Mouse (Mus musculus): ENCODE results near the gene Samd8.

Samd8 gene

DNA sequence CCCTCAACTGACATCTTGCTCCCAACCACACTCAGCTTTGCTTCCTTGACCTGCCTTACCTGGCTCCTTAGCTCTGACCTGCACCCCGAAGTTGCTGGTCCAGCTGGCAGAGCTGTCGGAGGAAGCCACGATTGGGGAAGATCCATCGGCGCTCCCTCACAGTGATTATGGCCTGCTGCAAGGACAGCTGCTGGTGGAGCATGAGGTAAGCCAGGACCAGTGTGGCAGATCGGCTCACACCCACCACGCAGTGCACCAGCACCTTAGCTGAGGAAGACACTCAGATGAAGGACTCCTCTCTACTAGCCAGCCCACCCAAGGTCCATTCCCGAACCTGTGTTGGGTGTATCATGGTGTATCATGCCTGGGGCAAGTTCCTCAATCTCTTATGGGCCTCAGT is 4.1 kb upstream of the Samd8 start:
- no peak for DNase-seq (ENCODE audit: low spot score)

DNA sequence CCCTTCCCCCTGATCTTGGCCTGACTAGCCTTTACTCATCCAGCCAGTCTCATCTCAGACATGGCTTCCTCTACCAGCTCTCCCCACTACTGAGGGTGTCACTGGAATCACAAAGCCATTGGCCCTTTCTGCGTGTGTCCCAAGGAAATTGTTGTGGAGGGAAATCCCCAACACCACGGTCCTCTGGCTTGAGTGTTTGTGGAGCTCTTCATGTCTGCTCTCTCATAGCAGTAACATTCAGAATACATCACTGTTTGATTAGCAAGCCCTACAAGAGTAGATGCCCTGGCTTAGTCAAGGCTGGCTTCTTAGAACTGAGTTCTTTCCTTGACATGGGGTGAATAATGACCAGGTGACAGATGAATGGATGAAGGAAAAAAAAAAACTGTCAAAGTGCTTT is 3.5 kb upstream of the Samd8 start:
- DNase-seq (ENCODE audit: low spot score): no peak

DNA sequence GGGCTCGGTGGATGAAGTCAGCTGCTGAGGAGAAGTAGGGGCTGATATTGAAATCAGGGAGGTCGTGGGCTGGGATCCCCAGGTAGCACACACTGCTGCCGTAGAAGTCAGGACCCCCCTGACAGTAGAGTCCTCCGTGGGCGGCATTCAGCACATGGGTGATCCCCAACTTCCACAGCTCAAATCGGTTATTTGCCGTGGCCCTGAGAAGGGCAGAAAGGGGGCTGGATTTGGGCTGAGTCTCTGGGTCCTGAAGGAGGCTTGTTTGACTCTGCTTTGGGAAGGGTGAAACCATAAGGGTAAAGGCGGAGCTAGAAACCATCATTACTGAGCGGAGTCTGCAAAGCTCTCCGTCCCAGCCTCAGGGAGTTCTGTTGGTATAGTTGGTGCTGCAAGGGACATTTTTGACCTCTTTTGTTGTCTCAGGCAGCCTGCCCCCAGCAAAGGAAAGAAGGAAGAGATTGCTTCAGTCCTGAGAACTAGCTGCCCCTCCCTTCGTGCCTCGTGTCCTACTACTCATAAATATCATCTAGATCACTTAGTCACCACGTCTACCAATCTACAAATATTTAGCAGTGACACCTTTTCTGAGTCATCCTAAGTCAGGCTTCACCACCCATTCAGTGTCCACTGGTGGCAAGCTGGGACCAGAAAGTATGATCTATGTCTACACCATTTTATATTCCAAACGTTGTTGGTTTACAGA is 2.7 kb upstream of the Samd8 start:
- no peak for DNase-seq (ENCODE audit: low spot score)

DNA sequence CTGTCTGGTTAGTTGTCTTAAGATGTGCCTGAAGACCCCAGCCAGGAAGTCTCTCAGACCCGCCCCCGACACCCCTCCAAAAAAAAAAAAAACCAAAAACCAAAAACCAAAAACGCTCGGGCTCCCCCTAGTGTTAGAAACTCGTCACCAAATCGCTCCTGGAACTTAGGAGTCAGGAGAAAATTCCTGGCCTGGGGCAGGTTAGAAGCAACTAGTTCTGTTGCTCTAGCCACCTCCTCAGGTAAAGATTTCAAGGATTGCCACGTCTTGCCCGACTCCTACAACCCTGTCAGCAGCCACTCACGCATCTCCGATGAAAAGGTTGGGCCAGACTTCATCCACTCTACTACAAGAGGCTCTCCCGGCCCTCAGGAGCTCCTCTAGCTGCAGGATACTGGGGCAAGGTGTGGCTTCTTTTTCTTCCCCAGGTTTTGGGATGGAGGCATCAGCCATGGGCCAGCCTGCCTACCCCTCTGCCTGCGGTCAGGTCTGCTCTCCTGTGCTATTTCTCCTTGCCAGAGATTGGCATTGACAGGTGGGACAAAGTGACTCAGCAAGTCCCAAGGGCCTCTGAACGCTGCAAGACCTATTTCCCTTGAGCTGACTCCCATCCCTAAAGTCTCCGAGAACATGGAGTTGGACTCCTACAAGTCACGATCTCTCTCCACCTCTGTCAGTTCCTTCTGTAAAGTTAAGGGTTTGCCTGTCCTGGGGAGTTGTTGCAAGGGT is 2.0 kb upstream of the Samd8 start:
- DNase-seq (ENCODE audit: low spot score): peak; percentile 62

DNA sequence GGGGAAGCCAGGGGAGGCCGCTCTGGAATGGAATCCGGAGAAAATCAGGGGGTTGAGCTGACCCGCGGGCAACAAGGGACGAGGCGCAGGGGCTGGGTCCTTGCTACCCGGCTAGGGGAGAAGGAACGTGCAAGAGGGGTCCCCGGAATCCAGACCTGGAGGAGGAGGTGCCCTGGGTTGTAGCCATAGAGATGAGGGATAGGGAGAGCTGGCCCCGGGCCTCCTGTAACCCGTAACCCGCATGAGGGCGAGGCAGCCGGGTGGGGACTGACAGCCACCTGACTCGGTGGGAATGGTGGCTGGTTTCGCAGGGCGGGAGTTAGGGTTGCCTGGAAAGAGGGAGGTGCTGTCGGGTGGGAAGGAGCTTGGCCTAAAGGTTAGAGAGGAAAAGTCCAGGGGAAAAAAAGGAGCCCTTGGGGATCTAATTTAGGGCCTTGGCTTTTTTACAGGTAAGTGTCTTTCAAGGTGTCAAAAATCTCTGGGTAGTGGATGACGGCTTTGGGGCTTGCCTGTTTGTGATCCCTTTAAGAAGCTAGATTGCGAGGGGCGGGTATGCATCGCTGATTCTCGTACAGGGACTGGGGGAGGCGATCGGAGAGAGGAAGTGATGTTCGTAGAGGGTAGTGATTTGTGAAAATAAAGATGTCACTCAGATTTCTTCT is 681 bp downstream of the Samd8 start, which contains the start of gene Dusp13:
Gene Dusp13 (minus strand): TSS at position 301 of the 662 bp plus-strand sequence.
- DNase-seq (ENCODE audit: low spot score): peak; percentile 69

DNA sequence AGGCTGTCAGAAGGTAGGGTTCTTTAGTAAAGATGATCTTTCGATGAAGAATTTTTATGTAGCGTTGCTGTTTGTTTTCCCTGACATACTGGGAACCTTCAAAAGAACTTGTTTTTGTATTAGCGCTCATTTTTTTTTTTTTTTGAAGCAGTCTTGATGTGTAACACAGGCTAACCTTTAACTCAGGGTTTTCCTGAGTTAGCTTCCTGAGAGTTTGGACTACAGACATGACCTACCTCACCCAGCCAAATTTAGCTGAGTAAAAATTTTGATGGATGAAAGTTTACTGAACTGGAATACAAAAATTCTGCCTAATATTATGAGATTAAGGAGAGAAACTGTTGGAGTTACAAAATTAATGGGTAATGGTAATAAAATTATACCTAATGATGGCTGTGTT is 2.1 kb downstream of the Samd8 start:
- no peak for DNase-seq (ENCODE audit: low spot score)

DNA sequence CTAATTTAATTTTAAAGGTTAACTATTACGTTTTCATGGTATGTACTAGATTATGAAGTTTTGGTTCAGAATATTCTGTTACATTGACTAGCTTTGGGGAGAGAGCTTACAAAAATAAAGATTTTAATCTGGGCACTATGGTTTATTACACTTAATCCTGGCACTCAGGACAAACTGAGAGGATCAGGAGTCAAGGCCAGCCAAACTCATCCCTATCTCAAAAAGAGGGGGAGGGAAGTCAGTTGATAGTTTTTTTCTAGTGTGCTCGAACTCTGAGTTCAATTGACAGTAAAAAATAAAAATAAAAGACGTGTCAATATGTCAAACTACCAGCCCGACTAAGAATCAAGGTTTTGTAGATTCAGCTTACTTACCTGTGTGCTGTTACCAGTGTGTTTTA is 3.0 kb downstream of the Samd8 start:
- no peak for DNase-seq (ENCODE audit: low spot score)

DNA sequence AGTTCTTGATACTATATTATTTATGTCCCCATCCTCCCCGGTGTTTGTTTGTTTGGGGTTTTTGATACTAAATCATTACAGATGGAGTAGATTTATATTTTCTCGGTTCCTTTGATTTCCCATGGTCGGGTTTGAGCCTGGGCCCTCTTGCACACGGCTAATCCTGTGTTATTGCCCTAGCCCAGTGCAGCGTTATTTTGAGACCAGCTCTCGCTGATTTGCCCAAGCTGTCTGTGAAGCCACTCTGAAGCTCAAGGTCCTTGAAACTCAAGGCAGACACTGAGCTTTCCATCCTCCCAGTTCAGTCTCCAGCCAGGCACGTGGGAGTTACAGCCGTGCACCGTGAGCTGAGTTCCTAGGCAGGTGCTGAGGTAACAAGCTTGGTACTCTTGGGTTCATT is 11.2 kb downstream of the Samd8 start:
- DNase-seq (ENCODE audit: low spot score): no peak

DNA sequence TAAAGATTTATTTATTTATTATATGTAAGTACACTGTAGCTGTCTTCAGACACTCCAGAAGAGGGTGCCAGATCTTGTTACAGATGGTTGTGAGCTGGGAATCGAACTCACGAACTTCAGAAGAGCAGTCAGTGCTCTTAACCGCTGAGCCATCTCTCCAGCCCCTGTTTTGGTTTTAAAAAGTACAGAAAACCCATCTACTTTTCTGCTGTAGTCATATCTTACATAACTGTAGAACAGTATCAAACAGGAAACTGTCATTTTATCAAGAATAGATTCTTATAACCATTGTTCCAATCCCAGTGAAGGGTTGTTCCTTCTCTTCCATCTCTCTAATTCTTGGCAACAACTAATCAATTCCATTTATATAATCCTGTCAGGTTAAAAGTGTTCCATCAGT is 13.4 kb downstream of the Samd8 start:
- DNase-seq (ENCODE audit: low spot score): no peak

DNA sequence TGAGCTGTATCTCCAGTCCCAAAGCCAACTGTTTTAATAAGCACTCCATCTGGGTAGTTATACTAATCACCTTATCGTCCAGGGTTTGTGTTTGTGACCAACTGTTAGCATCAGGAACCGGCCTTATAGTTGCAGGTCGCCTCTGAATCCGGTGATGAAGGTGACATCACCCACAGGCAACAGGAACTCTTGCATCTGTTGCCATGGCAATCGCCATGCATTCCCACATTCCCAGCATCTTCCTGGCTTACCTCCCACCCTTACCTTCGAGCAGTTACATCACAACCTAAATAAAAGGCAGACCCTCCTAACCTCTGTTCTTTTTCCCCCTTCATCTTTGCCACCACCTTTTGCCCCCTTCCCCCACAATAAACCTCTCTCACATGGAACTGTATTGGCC is 14.3 kb downstream of the Samd8 start:
- no peak for DNase-seq (ENCODE audit: low spot score)

DNA sequence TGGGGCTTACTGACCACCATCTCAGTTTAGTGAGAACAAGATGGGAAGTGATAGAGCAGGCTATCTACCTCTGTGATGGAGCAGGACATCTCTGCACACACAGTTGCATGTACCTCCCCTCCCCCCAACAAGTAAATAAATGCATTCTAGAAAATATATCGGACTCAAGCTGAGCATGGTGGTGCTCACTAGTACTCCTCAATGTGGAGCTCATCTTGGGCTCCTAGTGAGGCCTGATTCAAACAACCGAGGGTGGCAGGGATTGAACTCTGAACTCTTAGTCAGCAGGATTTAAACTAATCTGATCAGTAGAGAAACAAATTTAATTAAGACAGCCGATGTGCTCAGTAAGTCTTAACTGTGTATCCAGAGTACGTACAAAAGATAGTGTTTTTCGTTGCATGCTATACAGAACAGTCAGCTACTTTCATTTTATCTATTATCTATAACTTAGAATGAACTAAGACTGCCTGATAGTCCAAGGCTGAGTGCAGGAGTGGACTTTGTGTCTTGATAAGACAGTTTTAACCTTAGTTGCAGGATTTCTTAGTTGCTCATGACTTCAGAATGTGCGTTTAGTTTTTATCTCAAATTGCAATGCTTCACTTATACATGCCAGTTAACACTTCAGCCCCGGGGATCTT is 15.5 kb downstream of the Samd8 start:
- no peak for DNase-seq (ENCODE audit: low spot score)

DNA sequence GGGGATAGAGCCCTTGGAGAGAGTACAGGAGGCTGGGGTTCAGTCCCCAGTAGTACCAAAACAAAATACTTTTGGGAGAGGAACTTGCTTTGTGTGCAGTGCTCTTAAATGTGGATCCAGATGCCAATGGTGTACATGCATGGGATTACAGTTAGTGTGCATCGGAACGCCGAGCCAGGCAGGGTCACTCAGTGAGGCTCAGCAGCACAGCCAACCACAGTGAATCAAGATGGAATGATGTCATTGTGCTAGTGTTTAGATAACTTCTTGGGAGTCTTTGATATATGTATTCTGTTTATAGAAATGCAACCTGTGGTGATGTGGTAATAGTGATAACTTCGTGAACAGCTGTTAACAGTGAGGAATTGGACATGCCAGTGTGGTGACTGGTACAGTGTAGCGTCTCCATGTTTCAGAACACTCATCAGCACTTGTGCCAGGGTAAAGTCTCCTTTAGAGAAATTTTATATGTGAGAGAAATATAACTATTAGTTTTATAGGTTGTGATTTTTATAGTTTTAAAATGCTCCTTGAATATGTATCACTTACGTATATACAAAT is 16.1 kb downstream of the Samd8 start:
- no peak for DNase-seq (ENCODE audit: low spot score)

DNA sequence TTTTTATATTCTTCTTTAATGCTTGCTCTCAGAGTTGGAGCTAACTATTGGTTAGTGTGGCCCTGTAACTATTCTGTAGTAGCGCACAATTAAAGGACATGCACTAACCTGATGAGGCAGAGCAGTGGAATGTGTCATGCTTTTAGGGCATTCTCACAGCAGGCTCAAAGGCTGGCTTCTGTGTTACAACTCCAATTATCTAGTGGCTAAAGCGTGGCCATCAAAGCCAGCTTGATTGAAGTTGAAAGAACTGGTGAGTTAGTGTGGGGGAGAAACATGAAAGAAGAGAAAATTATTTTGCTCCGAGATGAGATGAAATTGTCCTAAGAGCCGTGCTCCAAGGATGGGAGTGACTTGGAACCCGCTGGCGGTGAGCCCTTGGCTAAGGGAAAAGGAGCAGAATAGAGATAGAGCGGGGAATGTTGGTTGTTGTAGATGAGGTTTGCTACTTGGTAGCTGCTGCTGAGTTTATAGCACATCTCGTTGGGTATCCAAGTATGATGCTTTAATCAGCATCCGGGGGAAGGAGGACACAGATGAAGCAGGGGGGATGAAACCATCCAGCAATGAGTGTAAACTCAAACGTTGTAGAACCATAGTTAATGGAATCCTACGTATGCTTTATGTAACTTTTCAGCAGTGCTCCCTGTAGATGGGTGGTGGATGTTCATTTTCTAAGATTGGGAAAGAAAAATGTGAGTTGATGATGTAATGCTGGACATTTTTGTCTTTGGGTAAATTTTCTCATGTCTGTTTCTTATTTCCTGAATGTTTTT is 22.4 kb downstream of the Samd8 start:
- DNase-seq (ENCODE audit: low spot score): no peak

DNA sequence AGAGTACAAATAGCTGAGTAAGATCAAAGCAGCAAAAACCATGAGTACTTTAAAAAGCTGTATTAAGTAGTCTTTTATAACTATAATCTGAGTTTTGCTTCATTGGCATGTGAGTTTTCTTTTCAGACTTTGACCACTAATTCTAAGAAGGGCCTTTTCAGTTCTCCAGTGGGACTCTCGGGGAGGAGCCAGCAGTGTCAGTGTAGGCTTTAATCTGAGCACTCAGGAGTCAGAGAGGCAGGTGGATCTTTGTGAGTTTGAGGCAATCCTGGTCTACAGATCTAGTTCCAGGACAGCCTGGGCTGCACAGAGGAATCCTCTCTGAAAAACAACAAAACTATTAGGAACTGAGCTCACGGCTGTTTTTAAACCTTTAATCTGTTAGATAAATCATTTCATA is 23.6 kb downstream of the Samd8 start:
- no peak for DNase-seq (ENCODE audit: low spot score)

DNA sequence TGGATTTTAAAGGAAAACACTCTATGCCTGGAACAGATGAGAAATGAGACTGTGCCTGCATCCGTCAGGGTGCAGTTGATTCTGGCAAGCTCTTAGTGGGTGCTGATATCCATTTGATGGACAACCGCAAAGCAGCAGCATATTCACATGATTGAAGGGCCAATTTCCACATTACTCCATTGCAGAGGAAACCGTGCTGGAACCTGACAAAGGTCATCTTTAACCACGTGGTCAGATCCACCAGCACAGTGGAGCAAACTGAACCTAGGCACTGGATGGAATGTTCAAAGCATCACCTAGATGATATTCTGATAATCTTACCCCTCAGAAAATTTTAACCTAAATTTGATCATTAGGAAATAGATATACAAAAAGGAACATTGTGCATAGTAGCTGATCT is 25.9 kb downstream of the Samd8 start:
- no peak for DNase-seq (ENCODE audit: low spot score)

DNA sequence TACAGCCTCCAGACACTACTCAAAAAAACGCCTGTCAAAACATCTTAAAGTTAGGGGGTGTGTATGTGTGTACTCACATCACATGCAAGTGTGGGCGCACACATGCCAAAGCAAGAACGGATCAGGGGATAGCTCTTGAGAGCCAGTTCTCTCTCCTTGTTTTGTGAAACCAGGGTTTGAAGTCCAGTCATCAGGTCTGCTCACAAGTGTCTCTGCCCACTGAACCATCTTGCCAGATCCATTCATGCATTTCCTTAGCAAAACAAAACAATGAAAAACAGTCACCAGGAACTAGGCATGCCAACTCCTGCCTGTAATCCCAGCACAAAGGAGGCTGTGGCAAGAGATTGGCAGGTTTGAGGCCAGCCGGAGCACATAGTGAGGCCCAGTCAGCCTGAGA is 36.2 kb downstream of the Samd8 start:
- DNase-seq (ENCODE audit: low spot score): no peak

DNA sequence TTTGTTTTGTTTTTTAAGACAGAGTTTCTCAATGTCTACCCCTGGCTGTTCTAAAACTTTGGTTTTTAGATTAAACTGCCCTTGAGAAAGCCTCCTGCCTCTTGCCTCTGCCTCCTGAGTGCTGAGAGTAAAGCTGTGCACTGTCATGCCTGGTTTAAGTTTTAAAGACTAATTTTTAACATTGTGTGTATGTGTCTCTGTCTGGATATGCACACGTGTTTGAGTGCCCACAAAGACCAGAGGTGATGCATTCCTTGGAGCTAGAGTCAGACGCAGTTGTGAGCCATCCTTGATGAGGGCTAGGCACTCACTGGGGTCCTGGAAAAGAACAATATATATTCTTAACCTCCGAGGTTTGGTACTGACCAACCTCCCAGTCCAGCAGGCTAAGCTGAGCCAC is 37.0 kb downstream of the Samd8 start:
- no peak for DNase-seq (ENCODE audit: low spot score)

DNA sequence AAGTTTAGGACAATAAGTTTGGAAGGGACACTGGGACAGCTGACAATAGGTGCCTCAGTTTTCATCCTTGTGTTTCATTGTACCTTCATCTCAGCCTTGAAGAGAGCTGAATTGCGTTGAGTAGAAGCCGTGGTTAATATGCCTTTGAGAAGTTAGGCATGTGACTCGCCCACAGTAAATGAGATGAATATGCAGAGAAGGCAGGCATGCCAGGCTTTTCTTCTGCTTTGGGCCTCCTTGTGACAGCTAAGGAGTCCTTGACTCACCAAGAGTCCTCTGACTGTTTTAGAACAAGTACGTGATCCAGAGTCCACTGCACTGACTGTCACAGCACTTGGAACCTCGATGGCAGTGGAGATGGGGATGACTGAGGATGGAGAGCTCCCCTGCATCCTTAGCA is 37.8 kb downstream of the Samd8 start:
- DNase-seq (ENCODE audit: low spot score): no peak

DNA sequence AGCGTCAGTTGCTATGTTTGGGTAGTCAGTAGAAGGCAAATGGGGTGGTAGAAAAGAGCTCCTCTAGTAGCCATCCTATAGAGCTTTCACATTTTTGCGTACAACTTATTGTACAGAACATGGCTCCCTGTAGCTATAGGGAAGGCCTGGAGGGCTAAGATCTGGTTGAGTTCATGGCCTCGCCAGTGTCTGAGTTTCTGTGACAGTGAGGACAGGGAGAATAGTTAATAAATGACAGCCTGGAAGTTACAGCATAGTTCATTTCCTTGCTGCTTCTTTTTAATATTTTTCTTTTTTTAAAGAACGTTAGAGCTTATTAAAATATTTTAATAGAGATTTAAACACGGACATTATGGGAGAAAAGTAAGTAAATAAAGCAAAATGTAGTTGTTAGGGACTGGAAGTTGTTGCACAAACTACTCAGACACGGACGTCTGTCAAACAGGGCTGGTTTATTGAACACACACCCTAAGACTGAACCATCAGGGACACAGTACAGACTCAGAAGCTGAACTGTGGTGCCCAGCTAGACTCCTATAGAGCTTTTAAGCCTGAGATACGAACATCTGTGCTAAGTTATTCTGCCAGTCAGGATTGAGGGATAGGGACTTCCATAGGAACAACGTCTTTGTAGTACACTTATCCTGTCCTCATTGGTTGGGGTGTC is 40.4 kb downstream of the Samd8 start:
- DNase-seq (ENCODE audit: low spot score): no peak

DNA sequence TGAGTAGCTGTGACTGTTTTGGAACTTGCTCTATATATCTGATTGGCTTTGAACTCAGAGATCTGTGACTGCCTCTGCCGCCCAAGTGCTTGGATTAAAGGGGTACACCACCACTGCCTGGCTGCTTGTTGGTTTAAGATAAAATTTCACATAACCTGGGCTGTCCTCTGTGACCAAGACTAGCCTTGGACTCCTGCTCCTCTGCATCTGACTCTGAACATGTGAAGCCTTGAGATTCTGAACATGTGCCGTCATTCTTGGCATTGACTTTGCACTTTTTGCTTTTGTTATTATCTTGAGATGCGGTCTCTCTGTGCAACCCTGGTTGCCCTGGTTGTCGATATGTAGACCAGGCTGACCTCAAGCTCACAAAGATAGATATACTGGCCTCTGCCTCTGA is 41.4 kb downstream of the Samd8 start:
- DNase-seq (ENCODE audit: low spot score): no peak

DNA sequence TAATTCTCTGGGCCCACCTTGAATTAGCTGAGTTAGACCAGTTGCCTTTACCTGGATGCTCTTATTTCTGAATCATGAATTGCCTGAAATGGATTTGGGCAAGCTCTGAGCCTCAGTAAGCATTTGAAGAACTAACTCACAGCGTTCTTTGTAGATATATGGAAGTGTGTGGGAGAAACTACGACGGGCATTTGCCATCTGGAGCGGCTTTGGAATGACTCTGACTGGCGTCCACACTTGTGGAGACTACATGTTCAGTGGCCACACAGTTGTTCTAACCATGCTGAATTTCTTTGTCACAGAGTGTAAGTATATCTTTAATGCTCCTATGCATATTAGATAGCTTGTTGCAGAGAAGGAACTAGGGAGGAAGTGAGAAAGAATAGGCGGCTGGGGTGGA is 41.9 kb downstream of the Samd8 start:
- DNase-seq (ENCODE audit: low spot score): no peak
